Mouse (Mus musculus) adrenal gland, adult 18-20 months (tissue): ENCODE results near the gene Grtp1. TPM values are rescaled to one million over a fixed set of nuclear protein-coding genes. Genes with fewer than 3 reads are reported as not detected.

Source experiments
- DNase-seq, 2 experiments: peaks; one replicate each; pipeline ENCODE4 v3.0.0; 2021 to 2022; ENCODE audit warnings: low spot score in 2 of 2
- total RNA-seq, 2 experiments: library from RNA; stranded (reverse); gene quantifications; 1 replicate in 1 of 2; 2 replicates in 1 of 2; pipeline ENCODE4 v1.2.3; 2021

Grtp1 gene
- total RNA-seq, 2 experiments from 2014 or later = 9.1 to 15.3 TPM

DNA sequence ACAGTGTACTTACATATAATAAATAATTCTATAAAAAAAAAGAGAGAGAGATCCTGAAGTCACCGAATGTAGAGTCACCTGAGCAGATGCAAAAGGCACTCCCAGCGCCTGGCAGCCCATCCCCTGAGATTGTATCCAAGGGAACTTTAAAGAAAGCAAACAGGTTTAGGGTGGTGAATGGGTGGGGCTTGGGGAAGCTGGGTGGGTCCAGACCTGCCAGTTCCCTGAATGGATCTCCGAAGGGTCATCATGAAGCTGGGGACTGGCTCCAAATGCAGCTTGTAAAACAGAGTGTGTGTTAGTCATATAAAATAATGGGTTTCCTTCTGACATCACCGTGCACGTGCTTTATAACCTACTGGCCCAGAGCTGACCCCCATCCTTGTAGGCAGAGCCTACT, 5.9 kb upstream of the Grtp1 start:
- DNase-seq = no peak

DNA sequence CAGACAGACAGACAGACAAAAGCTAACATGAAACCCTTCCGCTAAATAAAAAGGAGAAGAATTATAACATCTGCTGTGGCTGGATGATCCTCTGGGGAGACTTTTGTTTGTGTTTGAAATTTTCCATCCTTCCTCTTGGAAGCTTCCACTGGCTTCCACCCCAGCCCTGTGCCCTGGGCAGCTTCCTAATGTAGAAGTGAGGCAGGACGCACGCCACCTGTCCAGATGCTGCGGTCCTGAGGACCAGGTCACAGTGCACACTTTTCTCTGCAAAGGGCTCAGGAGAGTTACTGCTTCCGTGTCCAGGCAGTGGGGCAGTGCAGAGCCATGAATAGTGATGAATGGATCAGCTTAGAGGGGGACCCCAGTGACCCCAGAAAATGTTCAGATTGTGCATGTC, 4.9 kb upstream of the Grtp1 start:
- no peak for DNase-seq

DNA sequence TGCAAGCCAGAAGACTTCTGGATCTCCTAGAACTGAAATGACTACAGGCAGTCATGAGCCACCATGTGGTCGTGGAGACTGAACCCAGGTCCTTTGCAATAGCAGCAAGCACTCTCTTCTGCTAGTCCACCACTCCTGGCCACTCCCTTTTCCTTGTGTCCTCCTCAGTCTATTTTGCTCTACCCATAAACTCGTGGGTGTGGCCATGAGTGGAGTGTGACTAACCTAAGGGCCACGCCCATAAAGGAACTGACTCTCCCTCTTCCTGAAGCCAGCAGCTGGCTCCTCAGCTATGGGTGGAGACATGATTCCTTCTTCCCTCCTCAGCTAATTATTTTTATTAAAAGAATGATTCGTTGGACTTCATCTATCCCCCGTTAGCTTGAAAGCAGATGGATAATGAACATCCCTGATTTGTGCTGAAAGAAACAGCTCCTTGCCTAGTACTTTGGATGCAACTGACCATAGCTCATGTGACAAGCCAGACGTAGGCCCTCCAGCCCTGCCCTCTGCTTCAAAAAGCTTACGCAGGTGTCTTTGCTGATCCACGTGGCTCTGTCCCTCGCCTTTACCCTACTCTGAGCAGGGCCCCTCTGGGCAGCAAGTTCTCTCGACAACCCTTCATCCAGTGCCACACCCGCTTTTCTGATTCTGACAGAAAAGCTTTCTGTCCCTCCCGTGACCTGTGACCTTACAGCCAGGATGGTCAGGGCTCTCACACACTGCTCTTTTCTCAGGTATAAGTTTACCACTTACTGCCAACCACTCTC, 4.1 kb upstream of the Grtp1 start:
- no peak for DNase-seq

DNA sequence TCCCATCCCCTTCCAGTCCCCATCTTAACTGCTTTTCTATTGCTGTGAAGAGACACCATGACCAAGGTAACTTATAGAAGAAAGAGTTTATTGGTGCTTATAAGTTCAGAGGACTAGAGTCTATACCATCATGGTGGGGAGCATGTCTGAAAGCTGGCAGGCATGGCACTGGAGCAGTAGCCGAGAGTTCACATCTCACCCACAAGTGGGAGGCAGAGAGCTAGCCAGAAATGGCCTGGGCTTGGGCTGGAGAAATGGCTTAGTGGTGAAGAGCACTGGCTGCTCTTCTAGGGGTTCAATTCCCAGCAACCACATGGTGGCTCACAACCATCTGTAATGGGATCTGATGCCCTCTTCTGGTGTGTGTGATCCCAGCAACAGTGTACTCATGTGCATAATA, 3.1 kb upstream of the Grtp1 start:
- DNase-seq = no peak

DNA sequence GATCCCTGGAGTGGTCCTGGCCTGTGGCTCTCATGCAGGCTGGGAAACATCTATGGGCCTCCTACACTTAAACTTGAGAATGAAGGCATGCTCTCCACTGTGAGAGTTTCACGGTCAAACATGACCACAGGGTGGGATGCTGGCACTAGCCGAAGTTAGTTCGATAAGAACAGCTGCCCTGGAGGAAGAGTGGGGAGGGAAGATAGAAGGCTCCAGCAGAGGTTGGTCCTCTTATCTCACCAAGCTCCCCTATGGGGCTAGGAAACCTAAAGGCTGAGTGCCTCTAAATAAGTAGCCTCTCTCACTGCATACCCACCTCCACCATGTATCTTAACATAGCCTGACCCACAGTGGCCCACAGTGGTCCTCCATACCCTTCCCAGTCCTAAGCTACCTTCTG, 2.4 kb upstream of the Grtp1 start:
- no peak for DNase-seq

DNA sequence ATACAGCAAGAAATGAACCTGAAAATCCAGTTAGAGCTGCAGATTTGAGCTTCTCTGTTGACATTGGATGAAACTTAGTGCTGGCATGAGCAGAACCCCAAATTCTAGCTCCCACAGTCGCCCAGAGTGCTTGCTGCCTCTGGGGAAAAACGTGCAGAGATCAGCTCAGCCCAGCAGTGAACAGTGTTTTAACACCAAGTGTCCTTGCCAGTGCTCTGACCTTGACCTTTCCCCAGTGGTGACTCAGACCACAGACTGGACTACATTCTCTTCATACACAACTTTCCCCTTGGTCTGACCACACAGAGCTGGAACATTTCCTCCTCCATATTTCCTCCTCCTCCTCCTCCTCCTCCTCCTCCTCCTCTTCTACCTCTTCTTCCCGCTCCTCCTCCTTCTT, 1.6 kb upstream of the Grtp1 start:
- DNase-seq = peak in 1 of 2 experiments; percentile 63

DNA sequence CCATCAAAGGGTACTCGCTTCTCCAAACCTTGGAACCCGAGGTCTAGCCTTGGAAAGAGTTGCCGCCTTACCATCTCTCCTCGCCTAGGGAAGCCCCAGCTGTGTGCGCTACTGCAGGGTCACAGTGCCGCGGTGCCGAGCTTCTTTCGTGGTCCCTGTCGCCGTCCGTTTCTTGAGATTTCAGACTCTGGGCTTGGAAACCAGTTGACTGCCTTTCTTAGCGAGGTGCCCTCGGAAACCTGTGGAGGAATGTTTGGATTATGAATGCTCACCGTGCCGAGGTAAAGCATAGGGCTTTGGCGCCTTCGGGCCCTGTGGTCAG, 554 bp upstream of the Grtp1 start:
- no peak for DNase-seq

DNA sequence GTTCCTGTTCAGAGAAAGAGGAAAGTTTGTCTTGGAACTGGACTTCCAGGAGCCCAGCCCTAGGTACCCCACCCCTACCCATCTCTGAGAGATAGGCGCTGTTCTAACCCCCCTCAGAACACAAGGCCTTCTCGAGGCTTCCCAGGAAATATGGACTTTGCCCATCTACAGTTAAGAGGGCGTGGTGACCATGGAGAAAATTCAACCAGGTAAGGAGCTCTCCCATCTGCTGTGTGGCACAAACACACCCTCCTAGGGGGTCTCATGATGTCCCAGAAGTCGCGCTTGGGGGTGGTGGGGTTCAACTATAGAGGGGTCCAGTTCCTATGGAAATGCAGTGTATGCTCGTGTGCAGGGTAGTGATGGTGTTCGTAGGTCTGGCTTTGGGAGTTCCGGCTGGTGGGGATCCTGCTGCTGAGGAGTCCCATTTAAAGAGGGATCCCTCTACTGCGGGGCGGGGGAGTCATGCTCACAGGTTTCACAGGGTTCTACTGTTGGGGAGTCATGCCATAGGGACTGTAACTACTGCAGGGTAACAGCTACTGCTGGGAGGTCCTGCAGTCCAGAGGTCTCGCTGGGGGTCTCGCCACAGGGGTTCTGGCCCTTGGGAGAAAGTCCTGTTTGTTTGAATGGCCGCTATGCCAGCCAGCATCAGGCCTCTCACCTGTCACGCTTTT, 897 bp downstream of the Grtp1 start:
- DNase-seq = no peak

DNA sequence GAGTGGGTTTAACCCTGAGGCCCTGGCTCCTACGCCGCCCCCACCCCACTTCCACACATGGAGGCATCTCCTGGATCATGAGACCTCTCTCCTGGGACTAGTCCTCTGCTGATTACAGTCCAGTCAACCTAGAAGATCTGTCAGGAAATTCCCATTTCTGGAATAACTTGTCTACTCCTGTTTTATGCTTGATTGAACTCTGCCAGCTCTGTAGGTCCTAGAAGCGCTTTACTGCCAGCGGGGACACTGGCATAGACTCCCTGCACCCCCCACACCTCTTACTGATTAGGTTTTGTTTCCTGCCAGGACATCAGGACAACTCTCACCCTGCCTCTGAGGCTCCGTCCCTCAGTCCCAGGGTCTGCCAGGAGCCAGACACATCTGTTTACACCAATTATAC, 2.9 kb downstream of the Grtp1 start:
- no peak for DNase-seq

DNA sequence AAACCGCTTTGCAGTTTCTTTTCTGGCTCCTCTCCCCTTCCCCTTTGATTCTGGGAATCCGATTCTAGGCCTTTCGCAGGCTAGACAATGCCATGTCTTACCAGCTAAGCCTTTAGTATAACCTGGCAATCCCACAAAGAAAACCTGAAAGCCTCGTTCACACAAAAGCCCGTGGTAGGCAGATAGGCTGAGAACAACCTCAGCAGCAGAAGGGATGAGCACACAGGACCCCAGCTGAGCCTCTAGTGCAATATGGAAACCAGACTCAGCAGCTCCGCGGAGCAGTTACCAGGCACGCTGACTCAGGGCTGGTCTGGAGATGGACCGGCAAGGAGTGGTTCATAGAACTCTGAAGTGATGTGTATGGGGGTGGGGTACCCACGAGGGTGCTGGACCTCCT, 5.6 kb downstream of the Grtp1 start:
- no peak for DNase-seq

DNA sequence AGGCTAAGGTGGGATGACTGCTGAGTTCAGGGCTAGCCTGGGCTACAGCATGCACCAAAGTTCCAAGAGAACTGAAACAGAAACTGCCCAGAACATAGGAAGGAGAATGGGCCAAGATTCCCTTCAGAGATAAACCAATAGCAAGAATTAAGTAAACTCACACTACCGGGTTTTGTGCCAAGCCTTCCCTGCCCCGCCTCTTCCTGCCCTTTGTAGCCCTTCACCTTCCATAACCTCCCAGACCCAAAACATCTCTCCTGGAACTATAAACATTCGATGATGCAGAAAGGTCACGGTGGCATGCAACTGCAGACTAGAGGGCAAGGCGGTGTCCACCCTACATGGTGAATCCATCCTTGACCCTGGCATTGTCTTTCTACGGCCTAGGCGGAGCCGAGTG, 10.2 kb downstream of the Grtp1 start:
- DNase-seq = no peak

DNA sequence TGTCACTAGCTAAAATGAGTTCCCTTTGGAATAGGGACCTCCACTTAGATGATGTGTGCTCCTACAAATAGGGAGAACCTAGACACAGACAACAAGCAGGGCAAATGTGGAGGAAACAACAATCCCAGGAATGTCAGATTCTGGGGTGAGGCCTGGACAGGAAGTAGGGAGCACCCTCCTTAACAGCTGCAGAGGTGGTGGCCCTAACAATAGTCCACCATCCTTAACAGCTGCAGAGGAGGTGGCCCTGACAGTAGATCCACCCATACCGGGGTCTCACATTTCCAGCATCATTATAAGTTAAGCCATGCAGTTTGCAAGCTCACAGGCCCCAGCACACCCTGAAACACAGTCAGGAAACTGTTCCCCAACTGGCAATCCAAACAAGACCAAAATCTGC, 11.6 kb downstream of the Grtp1 start:
- no peak for DNase-seq

DNA sequence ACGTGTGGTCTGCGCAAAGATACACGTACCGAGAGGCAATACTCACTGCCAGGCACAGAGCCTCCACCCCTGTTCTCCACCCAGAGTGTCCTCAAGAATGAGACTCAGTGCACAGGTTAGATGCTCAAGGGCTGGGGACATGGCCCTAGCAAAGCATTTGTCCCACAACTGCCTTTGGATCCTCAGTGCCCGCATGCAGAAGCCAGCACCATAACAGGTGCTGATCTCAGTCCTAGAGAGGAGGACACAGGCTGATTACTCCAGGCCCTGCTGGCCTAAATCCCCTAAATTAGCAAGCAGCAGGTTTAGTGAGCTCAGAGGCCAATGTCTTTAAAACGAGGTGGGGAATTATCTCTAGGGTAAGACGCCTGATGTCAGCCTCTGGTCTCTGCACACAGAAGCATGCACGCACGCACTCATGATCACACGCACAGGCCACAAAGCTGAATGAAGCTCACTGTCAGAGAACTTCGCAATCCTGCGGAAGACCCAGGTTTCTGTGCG, 12.3 kb downstream of the Grtp1 start:
- no peak for DNase-seq

DNA sequence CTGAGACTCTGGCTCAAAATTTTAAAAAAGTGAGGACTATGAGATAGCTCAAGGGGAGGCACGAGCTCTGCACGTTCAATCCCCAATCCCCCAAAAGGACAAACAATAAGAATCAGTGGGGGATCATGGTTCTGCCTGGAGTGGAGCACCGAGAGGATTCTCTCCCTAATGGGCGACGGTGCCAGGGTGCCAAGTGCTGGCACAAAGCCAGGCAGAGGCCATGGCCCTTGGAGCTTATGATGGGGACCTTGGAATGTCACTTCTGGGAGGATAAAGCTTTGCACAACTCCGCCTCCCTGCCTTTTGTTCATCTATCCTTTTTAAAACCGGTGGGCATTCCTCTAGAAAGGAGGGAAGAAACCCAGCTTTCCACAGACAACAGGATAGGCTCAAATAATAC, 12.8 kb downstream of the Grtp1 start:
- no peak for DNase-seq

DNA sequence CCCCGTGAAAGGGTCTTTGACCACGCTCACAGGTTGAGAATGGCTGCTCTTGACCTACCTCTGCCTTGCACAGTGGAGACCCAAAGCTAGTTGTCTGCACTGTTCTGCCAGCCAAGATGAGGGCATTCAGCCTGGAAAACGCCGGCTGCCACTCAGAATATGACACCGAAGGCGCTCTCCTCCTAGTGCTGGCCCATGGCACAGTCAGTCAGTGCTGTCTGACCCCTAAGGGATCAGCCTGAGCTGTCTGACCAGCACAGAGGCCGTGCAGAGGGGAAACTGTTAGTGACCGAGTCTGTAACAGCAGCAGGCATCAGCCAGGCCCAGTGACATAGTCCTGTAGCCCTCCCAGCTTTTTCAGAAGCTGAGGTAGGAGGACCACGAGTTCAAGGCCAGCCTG, 13.2 kb downstream of the Grtp1 start:
- no peak for DNase-seq

DNA sequence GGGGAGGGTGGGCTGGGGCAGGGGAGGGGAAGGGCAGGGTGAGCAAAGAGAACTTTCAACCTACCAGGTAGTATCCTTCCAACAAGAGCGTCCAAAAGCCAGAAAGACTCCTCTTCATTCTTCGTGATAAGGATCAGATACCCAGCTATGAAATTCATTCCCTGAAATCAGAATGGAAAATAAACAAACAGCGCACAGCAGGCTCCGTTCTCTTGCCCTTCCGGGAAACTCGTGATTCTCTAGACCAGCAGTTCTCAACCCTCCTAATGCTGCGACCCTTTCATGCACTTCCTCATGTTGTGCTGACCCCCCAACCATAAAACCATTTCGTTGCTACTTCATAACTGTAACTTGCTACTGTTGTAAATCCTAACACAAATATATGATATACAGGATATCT, 13.6 kb downstream of the Grtp1 start:
- DNase-seq = no peak

DNA sequence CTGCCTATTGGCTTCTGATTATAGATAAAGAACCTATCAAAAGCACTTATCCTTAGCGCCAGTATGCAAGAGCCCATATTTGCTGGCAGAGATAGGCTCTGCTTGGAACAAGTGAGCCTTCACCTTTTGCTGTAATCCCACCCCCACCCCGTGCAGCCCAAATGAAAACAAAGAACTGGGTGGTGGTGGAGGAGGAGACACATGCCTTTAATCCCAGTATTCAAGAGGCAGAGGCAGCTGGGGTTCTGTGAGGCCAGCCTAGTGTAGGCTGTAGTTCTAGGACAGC, 18.8 kb downstream of the Grtp1 start:
- DNase-seq = no peak

DNA sequence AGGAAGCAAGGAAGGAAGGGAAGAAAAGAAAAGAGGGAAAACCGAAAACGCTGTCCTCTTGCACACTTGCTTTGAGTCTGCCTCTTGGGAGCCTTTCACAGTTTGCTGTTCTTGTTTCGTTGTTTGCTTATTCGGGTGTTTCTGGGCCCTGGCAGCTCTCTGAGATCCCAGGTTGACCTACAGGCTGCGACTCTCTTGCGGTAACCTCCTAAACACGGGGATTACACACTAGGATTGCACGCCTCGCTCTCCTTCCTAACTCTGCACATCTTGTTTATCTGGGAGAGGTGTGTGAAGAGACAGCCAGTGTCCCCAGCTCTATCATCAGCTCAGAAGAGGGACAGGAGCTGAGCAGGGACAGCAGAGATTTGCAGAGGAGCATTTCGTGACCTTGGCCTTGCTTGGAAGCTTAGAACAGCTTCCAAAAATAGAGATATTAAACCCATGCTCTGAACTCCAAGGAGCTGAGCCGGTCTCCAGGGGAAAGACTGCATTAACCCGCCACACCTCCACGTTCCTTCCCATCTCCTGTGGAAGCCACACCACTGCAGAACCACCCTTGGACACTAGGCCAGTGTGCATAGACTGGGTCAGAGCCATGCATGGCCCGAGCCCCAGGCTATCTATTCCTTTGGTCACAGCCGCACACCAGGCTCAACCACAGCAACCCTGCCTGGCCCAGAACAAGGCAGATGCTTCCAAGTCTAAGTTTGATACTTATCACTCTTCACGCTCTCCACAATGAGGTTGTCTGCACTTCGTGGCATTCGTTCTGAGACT, 19.3 kb downstream of the Grtp1 start:
- no peak for DNase-seq

DNA sequence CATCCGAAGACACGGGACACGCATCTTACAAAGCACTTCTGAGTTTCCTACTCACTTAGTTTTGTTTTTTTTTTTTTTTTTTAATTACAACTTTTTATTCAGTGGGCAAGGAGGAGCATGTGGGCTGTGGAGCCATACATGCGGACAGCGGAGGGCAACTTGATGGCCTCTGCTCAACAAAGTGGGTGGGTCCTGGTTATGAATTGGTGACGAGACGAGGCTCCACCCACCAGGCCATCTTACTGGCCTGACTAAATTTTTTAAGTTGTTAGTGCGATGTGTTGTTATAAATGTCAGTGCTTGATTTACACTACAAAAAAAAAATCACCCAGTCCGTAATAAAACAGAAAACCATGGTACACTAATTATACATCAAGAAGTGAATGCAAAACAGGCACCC, 20.0 kb downstream of the Grtp1 start:
- no peak for DNase-seq

DNA sequence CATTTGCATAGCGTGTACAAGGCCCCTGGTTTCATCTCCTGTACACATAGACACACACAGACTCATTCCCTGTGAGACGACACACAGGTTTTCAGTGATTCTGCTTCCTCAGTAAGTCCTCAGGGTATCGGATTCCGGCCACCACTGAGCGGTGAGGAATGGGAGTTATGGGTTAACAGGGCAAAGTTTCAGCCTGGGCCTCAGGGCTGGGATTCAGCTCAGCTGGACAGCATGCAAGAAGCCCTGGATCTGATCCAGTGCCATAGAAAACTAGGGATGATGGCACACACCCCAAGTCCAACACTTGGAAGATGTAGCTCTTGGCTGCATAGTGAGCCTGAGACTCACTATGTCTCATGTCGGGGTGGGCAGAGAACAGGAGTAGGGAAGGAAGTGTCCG, 20.5 kb downstream of the Grtp1 start:
- no peak for DNase-seq

DNA sequence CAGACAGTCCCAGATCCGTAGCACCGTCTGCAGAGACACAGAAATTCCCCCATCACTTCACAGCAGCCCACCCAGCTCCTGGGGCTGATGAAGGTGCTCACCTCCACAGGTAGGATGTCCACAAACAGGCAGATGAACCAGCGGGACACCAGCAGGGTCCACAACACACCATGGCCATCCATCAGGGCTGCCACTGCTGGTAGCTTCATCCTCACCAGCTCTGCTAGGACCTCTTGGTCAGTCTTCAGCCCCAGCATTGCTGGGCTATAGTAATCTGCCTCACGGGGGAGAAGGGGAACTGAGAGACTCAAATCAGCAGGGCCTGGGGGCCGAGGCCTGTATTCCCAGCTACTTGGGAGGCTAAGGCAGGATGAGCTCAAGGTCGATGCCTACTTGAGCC, 20.9 kb downstream of the Grtp1 start:
- DNase-seq = no peak

DNA sequence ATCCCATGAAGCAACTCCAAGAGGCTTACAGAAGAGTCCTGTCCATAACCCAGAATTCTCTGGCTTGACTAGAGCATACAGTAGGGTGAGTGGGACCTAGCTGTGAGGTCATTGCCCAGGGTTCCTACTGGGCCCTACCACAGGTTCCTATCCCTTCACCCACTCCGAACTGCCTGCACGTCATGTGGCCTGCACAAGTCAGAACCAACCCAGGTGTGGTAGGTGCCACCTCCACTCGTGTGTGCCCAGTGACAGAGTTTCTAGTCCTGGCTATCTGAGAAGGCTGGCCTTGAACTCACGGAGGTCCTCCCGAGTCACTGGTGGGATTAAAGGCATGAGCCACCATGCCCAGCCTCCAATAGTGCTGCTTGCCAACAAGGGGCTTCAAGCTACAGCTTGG, 22.3 kb downstream of the Grtp1 start:
- no peak for DNase-seq
